Comparison of ENCODE assay signal across 7 mouse cellular contexts in genomic region chr13:41359330-41360215, GRCm38 (mm10).
A peak's percentile ranks its signal among the peaks of the same experiment; 100 is the strongest.
DNase-seq lines count a peak whose midpoint lies in the region; ATAC-seq and TF ChIP-seq lines count a peak whose summit lies in the region.

No protein-coding gene starts in this region.

- H3K4me1 ChIP-seq in testis, adult 2 months (ENCODE audit: control insufficient read depth, insufficient read depth, low read length), result peaks cover 8% of the 10 kb centered on the region
- peaks cover 70% of the 10 kb centered on the region for H3K4me1 ChIP-seq in forebrain, embryonic 10.5 days
- peaks cover 5% of the 10 kb centered on the region for H3K4me1 ChIP-seq in liver, embryonic 11.5 days (replicated peaks; ENCODE audit: control insufficient read depth, insufficient read depth, low read length)
- peaks cover 5% of the 10 kb centered on the region; the same call in 1 of the 2 replicates for H3K4me1 ChIP-seq in stomach, embryonic 15.5 days

- DNase-seq in testis, postnatal 14 days (ENCODE audit: low spot score), result no peak
- peak; percentile 68 for DNase-seq in forebrain, embryonic 10.5 days (ENCODE audit: extremely low spot score, low spot score)
- DNase-seq in liver, embryonic 11.5 days (ENCODE audit: low spot score), result no peak
- DNase-seq in left cerebral cortex, postnatal 10 days (ENCODE audit: extremely low spot score in 1 of 2, low spot score in 2 of 2), result no peak
- DNase-seq in gastrocnemius, postnatal 25 days, result no peak

- H3K27me3 ChIP-seq in testis, adult 2 months (ENCODE audit: control insufficient read depth, insufficient read depth, low read length), result no peaks in the 10 kb centered on the region
- H3K27me3 ChIP-seq in forebrain, embryonic 10.5 days (ENCODE audit: poor library complexity, severe bottlenecking), result peaks cover 7% of the 10 kb centered on the region
- H3K27me3 ChIP-seq in liver, embryonic 11.5 days (replicated peaks; ENCODE audit: control insufficient read depth, insufficient read depth, low read length), result no peaks in the 10 kb centered on the region
- H3K27me3 ChIP-seq in stomach, embryonic 15.5 days (replicated peaks), result no peaks in the 10 kb centered on the region; the same call in 1 of the 2 replicates

- TF ChIP-seq POLR2A in testis, adult 2 months (IDR thresholded peaks at IDR 0.05; ENCODE audit: control insufficient read depth, low read depth, low read length), result no peak

- no peak overlapping the region for H3K27ac ChIP-seq in testis, adult 2 months (ENCODE audit: control insufficient read depth, insufficient read depth, low read depth, low read length)
- H3K27ac ChIP-seq in forebrain, embryonic 10.5 days, result peak overlapping the region; percentile 92
- no peak overlapping the region for H3K27ac ChIP-seq in liver, embryonic 11.5 days (ENCODE audit: low read depth, low read length)
- peak overlapping the region; percentile 93 for H3K27ac ChIP-seq in stomach, embryonic 15.5 days

- peak overlapping the region; percentile 15; the same call in 1 of the 2 replicates for H3K9ac ChIP-seq in liver, embryonic 11.5 days (ENCODE audit: low read depth, low read length)
- H3K9ac ChIP-seq in stomach, embryonic 15.5 days, result no peak overlapping the region

- intact Hi-C loops in left cerebral cortex, postnatal 10 days (cut with DNase I), result loop anchor here (5.0 kb wide), 1 partner anchor 57 kb away; no protein-coding TSS in a partner anchor

- peak overlapping the region; percentile 91 for H3K4me2 ChIP-seq in liver, embryonic 11.5 days
- H3K4me2 ChIP-seq in stomach, embryonic 15.5 days, result peak overlapping the region; percentile 67

- no peaks in the 10 kb centered on the region for H3K36me3 ChIP-seq in testis, adult 2 months (ENCODE audit: control insufficient read depth, insufficient read depth, low read length)
- no peaks in the 10 kb centered on the region for H3K36me3 ChIP-seq in forebrain, embryonic 10.5 days (replicated peaks)
- no peaks in the 10 kb centered on the region for H3K36me3 ChIP-seq in liver, embryonic 11.5 days (ENCODE audit: control insufficient read depth, insufficient read depth, low read length)
- H3K36me3 ChIP-seq in stomach, embryonic 15.5 days, result no peaks in the 10 kb centered on the region

- no peaks in the 10 kb centered on the region for H3K9me3 ChIP-seq in forebrain, embryonic 10.5 days
- no peaks in the 10 kb centered on the region for H3K9me3 ChIP-seq in liver, embryonic 11.5 days (ENCODE audit: control insufficient read depth, low read length)
- no peaks in the 10 kb centered on the region for H3K9me3 ChIP-seq in stomach, embryonic 15.5 days

- no peak for TF ChIP-seq CTCF in testis, adult 2 months (IDR thresholded peaks at IDR 0.05; ENCODE audit: control insufficient read depth, insufficient read depth, insufficient replicate concordance, low read depth, low read length)

- H3K4me3 ChIP-seq in testis, adult 2 months (ENCODE audit: control insufficient read depth, low read depth, low read length), result peak overlapping the region; percentile 93
- peak overlapping the region; percentile 73 for H3K4me3 ChIP-seq in forebrain, embryonic 10.5 days
- peak overlapping the region; percentile 55 for H3K4me3 ChIP-seq in liver, embryonic 11.5 days (ENCODE audit: low read depth, low read length)
- peak overlapping the region; percentile 53 for H3K4me3 ChIP-seq in stomach, embryonic 15.5 days (replicated peaks)

- ATAC-seq in liver, embryonic 11.5 days (replicated peaks; ENCODE audit: low FRiP score), result no peak
- ATAC-seq in stomach, embryonic 15.5 days (ENCODE audit: insufficient read depth, low FRiP score, low read depth), result no peak; the same call in 1 of the 2 replicates

- under 1% methylated on average over 16 of the region's 16 CpGs for WGBS in forebrain, embryonic 10.5 days
- 5% methylated on average over 16 of the region's 16 CpGs for WGBS in liver, embryonic 11.5 days
- 4% methylated on average over 16 of the region's 16 CpGs for WGBS in stomach, embryonic 15.5 days

Comparison
In these comparisons a context has a peak if more than half of its experiments do, and no peak if none do; other contexts are left out.
1. H3K27ac ChIP-seq: peak in forebrain, embryonic 10.5 days (single experiment) and stomach, embryonic 15.5 days (single experiment); none in testis, adult 2 months (single experiment) and liver, embryonic 11.5 days (single experiment).
2. Peak in every context shown above with its lines, with median percentiles within 50 percentile points of each other: H3K4me3 ChIP-seq.